Mouse (Mus musculus): ENCODE results near the gene Thsd4.
"Not testable (repeated sequence)": the region's sequence is repeated elsewhere in the genome, so short reads cannot be mapped to it uniquely, and the experiment has no call there.

Gene Thsd4

DNA sequence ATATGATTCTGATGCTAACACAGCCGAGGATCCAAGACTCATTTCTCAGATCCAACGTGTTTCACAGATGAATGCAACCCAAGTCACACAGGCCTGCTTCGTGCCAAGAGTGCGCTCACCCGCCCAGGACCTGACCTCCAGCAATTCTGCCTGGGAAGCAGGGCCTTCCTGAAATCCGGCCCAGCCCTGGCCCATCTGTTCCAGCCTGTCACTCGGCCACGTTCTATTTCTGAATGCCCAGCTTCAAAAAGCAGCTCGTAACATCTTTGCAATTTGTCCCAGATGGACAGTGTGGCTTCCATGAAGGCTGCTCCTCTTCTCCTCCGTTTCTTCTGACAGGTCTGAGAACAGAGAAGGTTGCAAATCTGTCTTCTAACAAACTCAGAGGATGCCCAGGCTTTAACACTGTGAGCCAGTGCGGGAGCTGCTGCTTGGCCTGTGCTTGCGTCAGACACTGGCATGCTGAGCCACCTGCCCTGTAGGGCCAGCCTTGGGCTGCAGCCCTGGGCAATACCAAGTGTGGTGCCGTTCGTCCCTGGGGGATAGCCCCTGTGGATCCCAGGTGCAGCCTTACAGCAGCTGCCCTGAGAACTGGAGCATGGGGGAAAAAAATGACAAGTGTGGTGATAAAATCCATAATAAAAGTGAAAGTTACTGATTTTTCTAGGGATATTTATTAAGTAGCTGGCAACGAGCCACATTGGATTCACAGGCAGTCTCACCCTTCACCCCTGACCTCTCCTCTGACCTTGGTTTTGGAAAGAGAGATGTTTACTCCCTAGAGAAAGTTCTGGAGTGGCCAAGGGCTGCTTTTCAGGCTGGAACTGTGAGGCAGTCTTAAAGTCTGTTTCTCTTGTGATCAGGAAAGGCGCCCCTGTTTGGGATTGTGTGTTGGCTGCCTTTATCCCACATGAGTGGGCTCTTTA lies 211.8 kb downstream of the Thsd4 start:
- in situ Hi-C loops (cut with MboI, MseI) = no loop called here

DNA sequence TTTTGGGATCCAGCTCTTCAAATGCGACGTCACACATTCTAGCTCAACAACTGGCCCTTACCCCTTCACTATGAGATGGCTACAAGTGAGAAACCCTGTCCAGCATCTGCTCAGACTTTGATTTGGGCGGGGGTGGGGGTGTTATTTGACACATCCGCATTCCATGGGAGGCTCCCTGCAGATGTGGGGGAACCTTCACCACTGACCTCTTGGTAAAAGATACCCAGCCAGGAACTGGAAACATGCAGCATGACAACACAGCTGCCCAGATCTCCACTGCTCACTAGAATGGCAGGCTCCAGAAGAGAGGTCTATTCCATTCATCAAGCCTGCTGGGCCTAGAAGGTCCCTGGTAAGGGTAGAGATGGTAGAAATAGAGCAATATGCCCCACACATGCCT lies 213.7 kb downstream of the Thsd4 start:
- in situ Hi-C loops (cut with MboI, MseI) = no loop called here

DNA sequence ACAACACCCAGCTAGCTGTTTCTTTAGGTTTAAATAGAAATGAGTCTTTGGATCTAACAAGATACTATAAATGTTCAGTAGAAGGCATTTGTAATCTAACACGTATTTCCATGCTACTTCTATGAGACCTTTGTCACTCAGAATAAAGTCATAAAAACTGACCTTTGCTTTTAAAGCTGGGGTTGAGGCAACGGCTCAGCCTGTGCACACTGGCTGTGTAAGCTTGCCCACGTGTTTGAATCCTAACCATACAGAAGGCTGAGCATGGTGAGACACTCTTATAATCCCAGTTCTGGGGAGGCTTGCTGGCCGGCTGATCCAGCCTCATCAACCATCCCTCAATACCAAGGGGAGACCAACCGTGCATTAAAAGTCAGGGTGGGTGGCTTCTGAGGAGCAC lies 214.4 kb downstream of the Thsd4 start:
- in situ Hi-C loops (cut with MboI, MseI) = no loop called here

- in situ Hi-C loops (cut with MboI, MseI) = no loop called here
Observed at GRCm38 (mm10) chr9:60306241-60306640, 215.6 kb downstream of the Thsd4 start.

- in situ Hi-C loops (cut with MboI, MseI) = no loop called here
Observed at GRCm38 (mm10) chr9:60305204-60305840, 216.5 kb downstream of the Thsd4 start.

DNA sequence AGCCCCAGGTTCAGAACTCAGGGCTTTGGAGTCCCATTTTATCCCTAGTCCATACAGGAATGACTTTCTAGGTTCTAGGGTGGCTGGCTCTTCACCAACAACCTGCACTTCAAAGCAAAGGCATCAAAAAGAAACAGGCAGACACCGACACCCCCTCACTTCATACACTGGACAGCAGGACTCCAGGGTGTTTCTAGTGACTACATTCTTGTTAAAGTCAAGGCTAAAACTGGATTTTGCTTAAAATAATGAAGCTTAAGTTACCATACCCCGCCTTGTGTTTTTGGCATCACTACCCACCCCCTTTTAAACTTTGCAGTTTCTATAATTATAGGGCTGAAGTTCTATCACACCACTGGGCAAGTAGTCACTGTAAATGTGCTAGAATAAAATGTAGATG lies 225.6 kb downstream of the Thsd4 start:
- in situ Hi-C loops (cut with MboI, MseI) = no loop called here

DNA sequence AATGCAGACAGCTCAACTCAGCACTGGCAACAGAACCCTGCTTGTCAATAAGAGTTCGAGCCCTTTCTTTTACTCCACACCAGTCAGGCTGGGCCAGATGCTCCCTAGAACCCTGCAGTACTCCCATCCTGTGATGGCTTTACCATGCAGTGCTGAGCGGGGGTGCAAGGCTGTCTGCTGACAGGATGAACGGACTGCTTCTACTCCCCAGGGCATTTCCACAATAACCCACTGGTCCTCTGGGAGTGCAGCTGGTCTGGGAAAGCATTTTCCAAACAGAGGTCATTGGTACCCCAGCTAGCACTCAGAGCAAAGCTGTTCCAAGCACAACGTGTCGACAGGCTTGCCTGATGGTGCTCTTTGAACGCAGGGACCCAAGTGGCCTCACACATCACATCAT lies 226.6 kb downstream of the Thsd4 start:
- in situ Hi-C loops (cut with MboI, MseI) = no loop called here

DNA sequence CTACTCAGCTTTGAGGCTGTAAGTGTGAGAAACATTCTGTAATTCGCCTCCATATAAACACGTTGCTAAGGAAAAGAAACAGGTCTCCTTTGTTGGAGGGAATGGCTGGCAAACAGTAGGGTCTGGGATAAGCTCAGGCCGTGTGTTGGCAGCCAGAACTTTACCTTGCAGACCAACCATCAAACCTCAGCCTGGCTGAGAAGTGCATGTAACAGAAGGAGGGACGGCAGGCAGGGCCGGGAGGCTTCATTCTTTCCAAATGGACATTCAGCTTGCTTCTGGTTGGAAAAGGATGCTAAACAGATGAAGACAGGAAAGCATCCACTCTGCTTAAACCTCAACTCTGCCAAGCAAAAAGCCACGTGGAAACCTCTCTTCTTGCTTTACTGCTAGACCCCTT lies 228.7 kb downstream of the Thsd4 start:
- in situ Hi-C loops (cut with MboI, MseI) = no loop called here

DNA sequence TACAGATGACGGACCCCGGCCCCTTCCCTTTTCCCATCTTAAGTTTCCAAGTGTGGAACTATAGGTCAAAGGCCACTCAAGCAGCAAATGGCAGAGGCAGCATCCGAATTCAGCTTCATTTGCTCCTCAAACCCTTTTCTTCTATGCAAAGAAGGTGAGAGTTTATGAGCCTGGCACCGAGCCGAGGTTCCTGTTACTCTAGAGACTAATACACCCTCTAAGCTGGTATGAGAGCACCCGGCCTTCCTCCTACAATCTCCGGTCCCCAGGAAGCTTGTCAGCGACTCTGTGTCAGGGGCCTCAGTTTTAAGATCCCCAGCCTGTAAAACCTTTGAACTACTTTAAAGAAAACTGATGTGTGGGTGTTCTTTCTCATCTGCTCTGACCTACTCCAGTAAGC lies 231.1 kb downstream of the Thsd4 start:
- in situ Hi-C loops (cut with MboI, MseI) = no loop called here

GRCm38 (mm10) chr9:60288789-60289188 lies 233.1 kb downstream of the Thsd4 start:
- in situ Hi-C loops (cut with MboI, MseI) = loop anchor here (5.0 kb wide), 1 partner anchor 49 kb away; no protein-coding TSS in a partner anchor

- in situ Hi-C loops (cut with MboI, MseI) = loop anchor here (5.0 kb wide), 1 partner anchor 51 kb away; no protein-coding TSS in a partner anchor
Observed at GRCm38 (mm10) chr9:60286390-60286789, 235.5 kb downstream of the Thsd4 start.

DNA sequence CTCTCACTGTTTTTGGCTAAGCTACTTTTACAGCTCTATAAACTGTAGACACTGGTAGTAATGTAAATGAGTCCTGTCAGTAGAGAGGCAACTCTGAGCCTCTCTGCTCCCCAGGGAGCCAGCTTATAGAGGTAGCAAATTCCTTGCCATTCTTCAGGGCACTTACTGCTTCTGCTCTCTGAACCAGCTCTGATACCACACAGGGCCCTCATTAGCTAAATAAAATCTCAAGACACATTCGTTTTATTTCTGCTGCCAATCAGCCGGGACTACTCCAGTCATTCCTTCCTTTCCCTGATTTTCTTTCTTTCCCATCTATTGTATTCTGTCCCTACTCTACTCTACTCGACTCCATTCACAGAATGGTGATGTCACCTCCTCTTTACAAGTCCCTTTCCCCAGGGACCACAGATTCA lies 236.8 kb downstream of the Thsd4 start:
- in situ Hi-C loops (cut with MboI, MseI) = loop anchor here (5.0 kb wide), 1 partner anchor 52 kb away; no protein-coding TSS in a partner anchor

DNA sequence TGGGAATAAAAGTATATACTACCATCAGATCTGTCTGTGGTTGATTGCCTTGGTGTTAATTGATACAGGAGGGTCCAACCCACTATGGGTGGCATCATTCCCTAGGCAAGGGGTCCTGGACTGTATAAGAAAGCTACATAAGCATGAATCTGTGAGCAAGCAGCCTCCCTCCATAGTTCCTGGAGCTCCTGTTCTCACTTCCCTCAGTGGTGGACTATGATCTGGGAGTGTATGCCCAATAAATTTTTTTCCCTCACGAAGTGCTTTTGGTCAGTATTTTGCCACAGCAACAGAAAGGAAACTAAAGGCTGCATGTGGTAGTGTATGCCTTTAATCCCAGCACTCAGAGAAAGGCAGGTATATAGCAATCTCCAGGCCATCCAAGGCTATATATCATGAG lies 237.5 kb downstream of the Thsd4 start:
- in situ Hi-C loops (cut with MboI, MseI) = no loop called here

GRCm38 (mm10) chr9:60283546-60283945 lies 238.3 kb downstream of the Thsd4 start:
- in situ Hi-C loops (cut with MboI, MseI) = no loop called here

DNA sequence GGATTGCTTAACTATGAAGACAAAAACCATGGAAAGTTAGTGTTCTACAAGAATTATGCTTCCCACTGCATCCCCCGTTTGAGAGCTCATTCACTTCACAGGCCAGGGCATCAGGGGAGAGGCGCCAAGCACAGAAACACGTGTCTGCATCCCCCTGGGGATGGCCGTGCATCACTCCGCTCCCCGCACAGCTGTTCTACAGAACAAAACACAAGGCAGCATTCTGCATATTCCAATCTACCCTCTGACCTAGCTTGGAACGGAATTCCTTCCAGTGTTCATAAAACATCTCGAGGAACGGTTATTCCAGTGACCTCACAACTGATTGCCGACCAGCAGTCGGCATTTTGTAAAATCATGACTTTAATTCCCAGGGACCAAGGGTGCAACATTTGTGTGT lies 240.6 kb downstream of the Thsd4 start:
- in situ Hi-C loops (cut with MboI, MseI) = no loop called here

- in situ Hi-C loops (cut with MboI, MseI) = no loop called here
Observed at GRCm38 (mm10) chr9:60280786-60281185, 241.1 kb downstream of the Thsd4 start.

- in situ Hi-C loops (cut with MboI, MseI) = no loop called here
Observed at GRCm38 (mm10) chr9:60279556-60279955, 242.3 kb downstream of the Thsd4 start.

DNA sequence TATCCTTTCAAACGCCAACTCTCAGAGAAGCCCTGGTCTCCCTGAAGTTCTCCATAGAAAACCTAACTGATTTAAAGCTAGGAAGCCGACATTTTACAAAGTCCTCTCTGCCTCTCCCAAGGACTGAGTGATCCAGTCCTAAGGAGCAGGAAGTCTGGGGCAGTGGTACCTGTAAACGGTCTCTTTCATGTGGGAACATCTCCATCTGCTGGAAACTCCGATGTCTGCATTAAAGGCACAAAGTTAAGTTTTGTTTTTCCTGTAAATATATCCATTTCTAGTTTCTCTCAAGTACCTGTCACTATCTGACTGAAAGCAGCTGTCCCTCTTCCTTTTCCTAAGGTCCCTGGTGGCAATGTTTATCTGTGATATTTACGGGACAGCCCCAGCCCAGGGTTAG lies 245.5 kb downstream of the Thsd4 start:
- in situ Hi-C loops (cut with MboI, MseI) = no loop called here

GRCm38 (mm10) chr9:60275410-60276159 lies 246.3 kb downstream of the Thsd4 start:
- in situ Hi-C loops (cut with MboI, MseI) = no loop called here

DNA sequence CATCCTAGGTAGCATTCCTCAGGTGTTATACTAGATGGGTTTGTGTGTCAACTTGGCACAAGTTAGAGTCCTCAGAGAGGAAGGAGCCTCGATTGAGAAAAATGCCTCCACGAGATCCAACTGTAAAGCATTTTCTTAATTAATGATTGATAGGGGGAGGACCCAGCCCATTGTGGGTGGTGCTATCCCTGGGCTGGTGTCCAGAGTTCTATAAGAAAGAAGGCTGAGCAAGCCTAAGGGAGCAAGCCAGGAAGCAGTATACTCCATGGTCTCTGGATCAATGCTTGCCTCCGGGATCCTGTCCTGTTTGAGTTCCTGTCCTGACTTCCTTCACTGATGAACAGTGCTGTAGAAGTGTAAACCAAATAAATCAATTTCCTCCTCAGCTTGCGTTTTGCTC lies 247.3 kb downstream of the Thsd4 start:
- in situ Hi-C loops (cut with MboI, MseI) = no loop called here

- in situ Hi-C loops (cut with MboI, MseI) = not testable (repeated sequence)
Observed at GRCm38 (mm10) chr9:60272345-60272744, 249.5 kb downstream of the Thsd4 start.

- in situ Hi-C loops (cut with MboI, MseI) = no loop called here
Observed at GRCm38 (mm10) chr9:60271940-60272339, 249.9 kb downstream of the Thsd4 start.

All from T-helper 1 cell (primary cell).